Mouse (Mus musculus) ES-E14 (cell line): Measurements from ENCODE around the gene Tmem86b.

Experiments
- HCFC1 ChIP-seq: IDR thresholded peaks from 2 replicates; pipeline ENCODE4 v1.6.1; 2012; ENCODE audit warnings: low read length, inconsistent platforms, borderline replicate concordance; ENCODE audit not compliant: insufficient read depth
- MAFK ChIP-seq: IDR thresholded peaks from 2 replicates; pipeline ENCODE4 v1.6.1; 2014; ENCODE audit warnings: mild to moderate bottlenecking, low read depth, low read length, inconsistent platforms; ENCODE audit not compliant: insufficient read depth

DNA sequence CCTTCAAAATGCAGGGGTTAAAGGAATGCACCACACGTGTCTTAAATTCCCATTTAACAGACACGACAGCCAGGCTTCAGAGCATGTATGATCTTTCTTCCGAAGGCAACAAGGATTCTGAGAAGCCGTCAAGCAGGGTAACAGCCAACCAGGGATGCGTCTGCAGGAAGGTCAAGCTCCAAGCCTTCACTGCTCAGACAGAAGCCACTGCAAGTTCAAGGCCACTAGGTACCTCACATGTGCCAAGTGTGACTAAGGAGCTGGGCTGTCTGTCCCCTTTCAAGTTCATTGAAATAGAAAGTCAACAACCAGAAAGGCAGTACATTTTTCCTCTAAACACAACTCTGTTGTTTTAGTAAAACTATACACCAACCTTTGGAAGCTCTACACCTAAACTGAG is 35.6 kb upstream of the Tmem86b start:
- TF ChIP-seq HCFC1, result no peak
- no peak for TF ChIP-seq MAFK
